ENCODE assay signal across 8 mouse cellular contexts in genomic region chr6:39559276-39559939, GRCm38 (mm10). TPM values are rescaled to one million over a fixed set of nuclear protein-coding genes. Genes with fewer than 3 reads are reported as not detected.
DNase-seq lines count a peak whose midpoint lies in the region; ATAC-seq lines count a peak whose summit lies in the region.
"Had no signal": no experiment of that assay in that cellular context is flagged by ENCODE, and none has a peak within 500 bp of the region (broad histone marks: within the 10 kb centered on the region; RNA-seq: fewer than 3 reads in every experiment).

No protein-coding gene starts in this region.

- no peaks in the 10 kb centered on the region for H3K27me3 ChIP-seq in limb, embryonic 12.5 days

- peak; percentile 52 for DNase-seq in kidney, postnatal 10 days
- no peak for DNase-seq in kidney, adult 9 months
- peak; percentile 48 for DNase-seq in Muller cell, postnatal 12 days (ENCODE audit: inconsistent ontology term)
- DNase-seq in embryo, embryonic 10.5 days (ENCODE audit: low spot score), result peak; percentile 32
- DNase-seq in retina, embryonic 14.5 days (ENCODE audit: low spot score), result no peak
- no peak for DNase-seq in thymus, adult 18-20 months
- DNase-seq: right cerebral cortex, postnatal 4 days had no signal

- peaks cover 5% of the 10 kb centered on the region; the same call in 1 of the 2 replicates for H3K36me3 ChIP-seq in limb, embryonic 12.5 days

- whole genome bisulfite sequencing in limb, embryonic 12.5 days, result 36% methylated on average over 6 of the region's 6 CpGs

- no peaks in the 10 kb centered on the region for H3K9me3 ChIP-seq in limb, embryonic 12.5 days

- H3K4me1 ChIP-seq in limb, embryonic 12.5 days (replicated peaks), result peaks cover 35% of the 10 kb centered on the region

- no peak overlapping the region for H3K4me3 ChIP-seq in limb, embryonic 12.5 days (replicated peaks)

- H3K27ac ChIP-seq in limb, embryonic 12.5 days, result 0 out of 2 replicates have a peak overlapping the region, but pooled peaks have one; percentile 41

- no peak overlapping the region for H3K4me2 ChIP-seq in limb, embryonic 12.5 days

- ATAC-seq in limb, embryonic 12.5 days (ENCODE audit: insufficient number of reproducible peaks, insufficient read depth, low FRiP score, low TSS enrichment, low read depth), result no peak

- no peak overlapping the region for H3K9ac ChIP-seq in limb, embryonic 12.5 days (replicated peaks)

RNA-seq across cellular contexts. Expression of gene Dennd2a, which starts 1.7 kb away (rescaled TPM):
- polyA plus RNA-seq in limb, embryonic 12.5 days (2016; fragmentation: Nextera tagmentation; extraction: Ambion mirVana), result 34.9 and 35.3 TPM in 2 replicates

RNA-seq across cellular contexts. Expression of gene Adck2, which starts 14.3 kb away (rescaled TPM):
- 31.4 and 38.6 TPM in 2 replicates for polyA plus RNA-seq in limb, embryonic 12.5 days (2016; fragmentation: Nextera tagmentation; extraction: Ambion mirVana)

RNA-seq across cellular contexts. Expression of gene Gm42420, which starts 26.1 kb away (rescaled TPM):
- polyA plus RNA-seq in limb, embryonic 12.5 days (2016; fragmentation: Nextera tagmentation; extraction: Ambion mirVana), result 1.0 TPM in 1 of 2 replicates, not detected in the other

RNA-seq across cellular contexts. Expression of gene Ndufb2, which starts 33.0 kb away (rescaled TPM):
- 298 and 316 TPM in 2 replicates for polyA plus RNA-seq in limb, embryonic 12.5 days (2016; fragmentation: Nextera tagmentation; extraction: Ambion mirVana)

Comparison
In these comparisons a context has a peak if more than half of its experiments do, and no peak if none do; other contexts are left out.
1. DNase-seq: peak in kidney, postnatal 10 days (single experiment), Muller cell, postnatal 12 days (single experiment) and embryo, embryonic 10.5 days (single experiment); none in kidney, adult 9 months (single experiment), retina, embryonic 14.5 days (single experiment) and thymus, adult 18-20 months (0 of 2).